Mouse (Mus musculus): ENCODE data around the gene Tnip1.

DNA sequence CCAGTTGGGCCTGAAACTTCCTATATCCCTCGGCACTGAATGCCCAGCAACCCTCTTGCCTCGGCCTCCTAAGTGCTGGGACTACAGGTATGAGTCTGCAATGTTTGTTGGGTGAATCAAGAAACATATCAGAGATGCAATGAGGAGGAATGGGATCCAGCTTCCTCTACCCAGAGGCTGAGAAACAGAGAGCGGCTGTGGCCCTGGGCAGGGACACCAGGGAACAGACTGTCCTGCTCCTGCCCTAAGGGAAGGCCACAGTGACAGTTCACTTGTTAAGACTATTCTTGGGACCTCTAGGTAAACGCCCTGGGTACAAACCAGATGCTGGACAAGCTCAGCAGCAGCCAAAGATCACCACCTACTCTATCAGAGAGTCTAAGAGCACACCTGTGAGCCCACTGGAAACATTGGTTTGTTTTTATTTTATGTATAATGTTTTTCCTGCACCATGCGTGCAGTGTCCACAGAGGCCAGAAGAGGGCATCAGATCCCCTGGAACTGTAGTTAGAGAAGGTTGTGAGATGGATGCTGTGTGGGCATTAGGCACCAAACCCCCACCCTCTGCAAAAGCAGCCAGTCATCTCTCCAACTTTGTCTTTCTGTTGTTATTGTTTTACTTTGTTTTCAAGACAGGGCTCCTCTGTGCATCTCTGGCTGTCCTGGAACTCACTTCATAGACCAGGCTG is 31.2 kb downstream of the Tnip1 start:
- TF ChIP-seq MAX (IDR thresholded peaks at IDR 0.05; ENCODE audit: low read length) (no peak), MAFK (IDR thresholded peaks at IDR 0.05; ENCODE audit: insufficient replicate concordance, low read length) (no peak), CTCF (conservative IDR thresholded peaks at IDR 0.05 in 1 of 2, IDR thresholded peaks at IDR 0.05 in 1 of 2; ENCODE audit: low read depth in 2 of 2, low read length in 2 of 2) (peak; percentile 50 to 87; a peak in 3 of 4 replicates), POLR2A (IDR thresholded peaks at IDR 0.05; ENCODE audit: low read depth, low read length) (no peak), EP300 (IDR thresholded peaks at IDR 0.05; ENCODE audit: low read length) (no peak), SMC3 (IDR thresholded peaks at IDR 0.05; ENCODE audit: low read depth, low read length) (peak; percentile 90), UBTF (IDR thresholded peaks at IDR 0.05; ENCODE audit: low read depth, low read length) (no peak), USF2 (conservative IDR thresholded peaks at IDR 0.05; ENCODE audit: low read depth, low read length) (no peak), TCF12 (IDR thresholded peaks at IDR 0.05; ENCODE audit: low read depth, low read length) (no peak), BHLHE40 (IDR thresholded peaks at IDR 0.05; ENCODE audit: low read depth, low read length) (no peak), USF1 (IDR thresholded peaks at IDR 0.05; ENCODE audit: low read depth, low read length) (no peak)
